Mouse (Mus musculus) monocyte, adult 2 months (primary cell): ENCODE measurements around the gene Slc41a2.
"Not testable (repeated sequence)": the region's sequence is repeated elsewhere in the genome, so short reads cannot be mapped to it uniquely, and the experiment has no call there.

Experiments used
- DNase-seq, 2 experiments: peaks; one replicate each; pipeline ENCODE4 v3.0.0; 2022; ENCODE audit warnings: low spot score in 2 of 2, low read depth in 1 of 2

Gene Slc41a2

DNA sequence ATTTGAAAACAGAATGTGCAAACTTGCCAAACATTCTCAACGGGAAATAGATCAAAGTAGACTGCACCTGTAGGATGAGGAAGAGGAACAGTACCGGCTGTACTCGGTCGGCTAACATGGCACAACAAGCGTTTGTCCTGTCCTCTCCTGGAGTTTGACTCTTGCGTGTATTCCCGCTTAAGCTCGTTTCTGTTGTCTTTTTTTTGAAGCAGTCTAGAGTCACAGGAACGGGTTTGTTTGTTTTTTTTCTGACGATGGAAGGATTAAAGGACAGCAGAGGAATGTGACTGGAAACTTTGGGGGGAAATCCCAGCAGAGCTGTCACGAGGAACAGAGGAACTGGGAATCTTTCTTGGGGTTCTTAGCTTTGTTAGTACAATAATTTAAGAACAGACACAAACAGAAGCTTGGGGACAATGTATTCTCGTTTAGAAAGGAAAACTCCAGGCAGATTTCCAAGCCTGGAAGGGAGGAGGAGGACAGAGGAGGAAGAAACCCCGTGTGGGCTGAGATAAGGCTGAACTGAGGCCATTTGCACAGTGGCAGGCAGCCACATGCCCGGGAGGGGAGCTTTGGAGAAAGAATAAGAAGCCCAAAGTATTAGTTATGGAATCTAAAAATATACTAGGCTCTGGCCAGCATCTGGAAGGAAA is 16.1 kb upstream of the Slc41a2 start:
- DNase-seq: no peak

DNA sequence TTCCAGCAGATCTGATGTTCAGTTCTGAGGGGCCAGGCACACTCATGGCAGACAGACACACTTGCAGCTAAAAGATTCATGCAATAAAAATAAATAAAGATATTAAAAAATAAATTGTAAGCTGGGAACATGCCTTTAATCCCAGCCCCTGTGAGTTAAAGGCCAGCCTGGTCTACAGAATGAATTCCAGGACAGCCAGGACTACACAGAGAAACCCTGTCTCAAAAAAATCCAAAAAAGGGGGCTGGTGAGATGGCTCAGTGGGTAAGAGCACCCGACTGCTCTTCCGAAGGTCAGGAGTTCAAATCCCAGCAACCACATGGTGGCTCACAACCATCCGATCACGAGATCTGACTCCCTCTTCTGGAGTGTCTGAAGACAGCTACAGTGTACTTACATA is 14.1 kb upstream of the Slc41a2 start:
- not testable (repeated sequence) for DNase-seq

DNA sequence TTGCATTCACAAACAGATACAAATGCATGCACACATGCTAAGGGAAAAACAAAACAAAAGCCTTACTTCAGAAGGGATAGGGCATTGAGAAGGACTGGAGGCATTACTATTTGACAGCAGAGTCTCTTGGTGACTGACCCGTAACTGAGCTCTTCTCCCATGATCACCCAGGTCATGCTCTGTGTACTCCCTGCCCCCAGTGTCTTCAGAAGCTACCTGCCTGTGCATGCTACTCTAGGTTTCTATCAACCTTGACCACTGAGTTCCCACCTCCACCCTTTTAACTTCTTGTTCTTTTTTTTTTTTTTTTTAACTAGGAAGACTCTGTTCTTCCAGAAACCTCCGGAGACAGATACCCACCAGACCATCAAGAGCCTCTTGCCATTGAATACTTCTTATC is 13.0 kb upstream of the Slc41a2 start:
- no peak for DNase-seq

DNA sequence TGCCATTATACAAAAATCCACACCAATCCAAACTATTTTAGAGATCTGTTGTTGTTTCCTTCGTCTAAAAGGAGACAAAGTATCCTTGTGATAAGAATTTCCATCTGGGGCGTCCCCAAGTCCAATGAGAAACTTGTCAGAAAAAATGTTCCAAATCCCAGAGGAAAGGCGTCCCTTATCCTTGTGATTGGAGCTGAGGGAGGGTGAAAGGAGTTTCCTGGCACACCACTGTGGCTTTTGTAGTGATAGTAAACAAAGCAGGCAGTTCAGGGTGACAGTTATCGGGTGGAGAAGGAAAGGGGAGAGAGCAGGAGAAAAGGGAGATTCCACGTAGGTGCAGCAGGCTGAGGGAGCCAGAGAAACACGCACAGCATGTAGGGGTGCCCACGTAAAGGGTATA is 9.8 kb upstream of the Slc41a2 start:
- no peak for DNase-seq

DNA sequence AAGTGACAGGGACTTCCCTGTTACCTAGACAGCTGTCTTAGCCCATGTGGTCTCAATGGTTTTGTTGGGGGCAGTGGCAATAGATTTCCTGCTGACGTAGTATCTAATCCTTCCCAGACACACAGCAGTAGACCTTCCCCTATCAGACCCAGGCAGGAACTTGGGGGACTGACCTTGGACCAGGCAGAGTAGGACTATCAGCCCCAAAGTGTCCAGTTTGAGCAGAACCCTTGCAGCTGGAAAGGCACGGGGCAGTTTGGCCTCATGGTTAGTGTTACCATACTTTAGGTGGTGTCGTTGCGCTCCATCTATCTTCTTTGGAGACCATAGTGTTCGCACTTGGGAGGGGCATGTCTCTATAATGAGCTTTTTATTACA is 8.7 kb upstream of the Slc41a2 start:
- DNase-seq: no peak

DNA sequence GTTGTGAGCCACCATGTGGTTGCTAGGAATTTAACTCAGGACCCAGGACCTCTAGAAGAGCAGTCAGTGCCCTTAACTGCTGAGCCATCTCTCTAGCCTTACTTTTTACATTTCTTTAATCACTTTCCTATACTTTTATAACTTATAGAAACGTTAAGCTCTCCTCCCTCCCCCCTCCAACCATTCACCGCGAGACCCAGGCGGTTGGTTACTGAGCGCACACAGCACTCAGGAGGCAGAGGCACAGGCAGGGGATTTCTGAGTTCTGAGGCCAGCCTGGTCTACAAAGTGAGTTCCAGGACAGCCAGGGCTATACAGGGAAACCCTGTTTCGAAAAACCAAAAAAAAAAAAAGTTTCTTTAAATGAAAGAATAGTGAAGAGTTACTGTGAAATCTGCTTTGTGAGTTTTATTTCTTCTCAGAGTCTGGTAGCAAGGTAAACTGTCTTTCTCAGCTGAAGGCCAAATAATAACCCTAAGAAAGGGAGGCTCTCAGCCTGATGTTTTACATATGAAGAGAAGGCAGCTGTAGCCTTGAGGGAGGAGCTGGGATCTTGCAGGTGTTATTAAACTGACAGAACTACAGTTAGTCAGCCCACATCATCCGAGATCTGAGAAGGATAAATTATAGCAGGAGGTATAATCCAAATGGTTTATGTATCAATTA is 8.1 kb upstream of the Slc41a2 start:
- DNase-seq: no peak

DNA sequence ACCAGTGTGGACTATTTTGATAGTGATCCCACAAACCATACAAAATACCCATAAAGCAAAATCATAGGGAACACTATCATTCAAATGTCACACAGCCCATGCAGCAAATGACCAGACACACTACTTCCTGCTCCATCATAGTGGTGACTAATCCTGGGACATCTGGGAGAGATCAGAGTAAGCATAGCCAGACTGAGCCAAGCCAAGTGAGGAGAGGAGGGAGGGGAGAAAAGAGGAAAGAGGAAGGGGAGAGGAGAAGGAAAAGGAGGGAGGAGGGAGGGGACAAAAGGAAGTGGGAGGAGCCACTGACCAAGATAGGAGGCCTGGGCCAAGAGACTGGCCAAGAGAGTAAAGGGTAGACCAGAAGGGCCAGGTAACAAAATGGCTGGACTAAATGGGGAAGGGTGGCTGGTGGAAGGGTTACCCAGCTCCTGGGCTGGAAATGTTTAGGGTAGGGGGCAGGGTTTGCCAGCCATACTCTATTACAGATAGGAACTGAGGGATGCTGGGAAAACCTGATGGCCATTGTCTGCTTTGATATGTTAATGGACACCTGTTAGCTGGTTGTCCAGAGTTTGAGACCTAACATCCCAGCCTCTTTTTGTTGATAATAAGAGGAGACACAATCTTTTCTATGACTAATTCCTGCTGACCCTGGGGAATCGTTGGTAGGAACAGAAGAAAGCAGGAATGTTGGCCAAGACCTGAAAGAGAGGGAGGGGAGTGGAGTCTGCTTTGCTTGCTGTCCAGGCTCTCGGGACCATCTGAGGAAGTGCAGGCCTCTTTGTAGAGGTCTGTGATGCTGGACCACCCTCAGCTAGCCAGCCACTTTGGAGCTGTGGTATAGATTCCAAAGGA is 6.4 kb upstream of the Slc41a2 start:
- no peak for DNase-seq

DNA sequence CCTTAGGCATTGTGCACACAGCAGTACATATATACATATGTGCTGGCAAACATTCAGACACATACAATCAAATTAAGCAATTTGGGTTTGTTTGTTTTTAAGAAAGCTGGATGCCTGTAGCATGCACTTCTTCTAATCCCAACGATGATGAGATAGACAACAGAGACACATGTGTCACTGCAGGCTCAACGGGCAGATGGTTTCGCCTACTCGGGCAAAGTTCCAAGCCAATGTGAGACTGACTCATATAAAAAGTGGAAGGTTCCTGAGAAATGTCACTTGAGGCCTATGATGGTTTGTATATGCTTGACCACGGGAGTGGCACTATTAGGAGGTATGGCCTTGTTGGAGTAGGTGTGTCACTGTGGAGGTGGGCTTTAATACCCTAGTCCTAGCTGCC is 5.5 kb upstream of the Slc41a2 start:
- DNase-seq: no peak

DNA sequence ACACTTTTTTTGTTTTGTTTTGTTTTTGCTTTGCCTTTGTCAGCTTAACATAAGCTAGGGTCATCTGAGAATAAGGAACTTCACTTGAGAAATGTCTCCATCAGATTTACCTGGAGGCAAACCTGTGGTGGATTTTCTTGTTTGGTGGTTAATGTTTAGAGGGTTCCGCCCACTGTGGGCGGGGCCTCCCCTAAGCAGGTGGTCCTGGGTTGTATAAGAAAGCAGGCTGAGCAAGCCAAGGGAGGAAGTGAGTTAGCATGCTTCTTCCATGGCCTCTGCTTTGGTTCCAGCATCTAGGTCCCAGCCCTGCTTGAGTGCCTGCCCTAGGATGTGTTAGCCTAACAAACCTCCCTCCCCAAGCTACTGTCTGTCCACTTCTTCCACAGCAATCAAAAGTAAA is 3.5 kb upstream of the Slc41a2 start:
- DNase-seq: no peak

DNA sequence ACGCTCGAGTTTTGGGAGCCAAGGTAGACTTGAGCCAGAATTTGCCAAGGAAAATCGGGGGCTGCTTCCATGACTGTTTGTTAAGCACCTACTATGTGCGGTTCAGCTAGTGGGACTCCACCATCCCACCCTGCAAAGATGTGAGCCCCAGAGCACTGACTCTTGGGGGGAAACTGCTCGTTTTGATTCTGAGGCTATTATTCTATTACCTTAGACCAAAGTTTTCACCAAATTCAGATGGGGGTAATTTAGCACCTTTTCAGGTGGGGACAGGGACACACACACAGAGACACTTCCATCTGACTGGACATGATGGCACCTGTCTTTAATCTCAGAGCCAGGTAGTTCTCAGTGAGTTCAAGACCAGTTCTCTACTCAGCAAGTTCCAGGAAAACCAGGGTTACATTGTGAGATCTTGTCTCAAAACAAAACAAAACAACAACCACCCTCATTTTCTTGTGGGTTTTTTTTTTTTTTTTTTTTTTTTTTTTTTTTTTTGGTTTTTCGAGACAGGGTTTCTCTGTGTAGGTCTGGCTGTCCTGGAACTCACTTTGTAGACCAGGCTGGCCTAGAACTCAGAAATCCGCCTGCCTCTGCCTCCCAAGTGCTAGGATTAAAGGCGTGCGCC is 403 bp upstream of the Slc41a2 start:
- no peak for DNase-seq

DNA sequence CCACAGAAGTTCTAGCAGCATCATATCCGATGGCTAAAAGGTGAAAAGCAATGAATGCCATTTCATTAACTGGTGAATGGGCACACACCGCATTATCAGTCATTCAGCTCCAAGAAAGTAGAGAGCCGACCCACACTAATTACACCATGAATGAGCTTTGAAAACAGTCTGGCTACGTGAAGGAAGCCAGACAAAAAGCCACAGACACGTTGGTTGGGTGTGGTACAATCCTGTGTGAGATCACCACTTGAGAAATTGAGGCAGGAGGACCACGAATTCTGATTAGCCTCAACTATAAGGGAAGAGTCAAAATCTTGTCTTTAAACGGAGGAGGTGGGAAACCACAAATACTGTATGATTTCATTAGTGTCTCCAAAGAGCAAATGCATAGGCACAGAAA is 1.3 kb downstream of the Slc41a2 start:
- DNase-seq: no peak

DNA sequence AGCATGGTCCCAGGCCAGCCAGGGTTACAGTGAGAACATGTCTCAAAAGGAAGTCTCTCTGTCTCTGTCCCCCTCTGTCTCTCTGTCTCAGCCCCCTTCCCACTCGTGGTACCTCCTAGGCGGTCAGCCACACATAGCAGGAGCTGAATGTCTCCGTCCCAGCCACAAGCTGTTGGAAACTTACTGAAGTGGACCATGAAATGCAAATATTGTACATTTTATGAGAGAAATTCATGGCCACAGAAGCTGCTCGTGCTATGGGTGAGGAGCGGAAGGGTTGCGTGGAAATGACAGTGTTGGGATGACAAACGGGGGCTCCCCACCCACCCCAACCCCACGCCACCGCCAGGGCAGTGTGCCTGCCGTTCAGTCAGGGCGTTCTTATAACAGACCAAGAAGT is 5.1 kb downstream of the Slc41a2 start:
- DNase-seq: no peak

DNA sequence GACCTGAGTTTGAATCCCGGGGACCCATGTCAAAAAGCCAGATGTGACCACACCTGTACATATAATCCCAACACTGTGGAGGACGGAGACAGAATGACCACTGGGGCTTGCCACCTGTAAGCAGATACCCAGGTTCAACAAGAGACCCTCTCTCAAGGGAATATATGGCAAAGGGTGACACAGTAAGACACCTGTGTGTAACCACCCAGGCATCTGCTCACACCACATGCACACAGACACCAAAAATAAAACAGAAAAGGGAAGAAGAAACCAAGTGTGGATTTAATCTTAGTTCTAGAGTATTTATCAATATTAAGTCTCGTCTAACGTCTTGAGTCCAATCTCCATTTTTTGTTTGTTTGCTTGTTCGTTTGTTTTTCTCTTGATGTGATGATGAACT is 5.9 kb downstream of the Slc41a2 start:
- DNase-seq: no peak

DNA sequence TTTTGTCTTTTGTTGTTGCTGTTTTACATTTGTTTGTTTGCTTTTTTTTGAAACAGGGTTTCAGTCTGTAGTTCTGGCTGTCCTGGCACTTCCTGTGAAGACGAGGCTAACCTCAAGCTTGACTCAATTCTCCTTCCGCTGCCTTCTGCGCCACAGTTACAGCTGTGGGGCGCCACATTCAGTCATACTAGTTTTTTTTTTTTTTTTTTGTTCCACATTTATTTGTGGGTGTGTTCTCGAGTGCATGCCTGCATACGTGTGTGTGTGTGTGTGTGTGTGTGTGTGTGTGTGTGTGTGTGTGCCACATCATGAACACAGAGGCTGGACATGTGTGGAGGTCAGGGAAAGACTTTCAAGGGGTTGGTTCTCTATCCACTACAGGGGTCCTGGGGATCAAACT is 7.3 kb downstream of the Slc41a2 start:
- DNase-seq: no peak

DNA sequence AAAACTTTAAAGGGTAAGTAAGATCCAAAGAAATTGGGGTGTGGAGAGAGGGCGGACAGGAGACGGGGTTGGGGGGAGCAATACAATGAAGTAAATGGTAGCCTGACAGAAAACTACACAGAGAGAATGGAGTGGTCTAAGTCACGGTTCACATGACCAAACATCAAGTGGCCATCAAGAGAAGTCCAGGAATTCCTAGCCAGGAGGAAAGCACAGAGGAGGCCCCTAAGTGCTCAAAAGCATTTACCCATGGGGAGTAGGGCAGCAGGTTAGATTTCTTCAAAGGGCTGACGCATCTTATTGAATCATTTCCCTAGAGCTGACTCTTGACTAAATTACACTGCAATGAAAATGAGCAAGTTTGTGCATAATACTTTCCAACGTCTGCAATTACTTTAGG is 8.9 kb downstream of the Slc41a2 start:
- no peak for DNase-seq

DNA sequence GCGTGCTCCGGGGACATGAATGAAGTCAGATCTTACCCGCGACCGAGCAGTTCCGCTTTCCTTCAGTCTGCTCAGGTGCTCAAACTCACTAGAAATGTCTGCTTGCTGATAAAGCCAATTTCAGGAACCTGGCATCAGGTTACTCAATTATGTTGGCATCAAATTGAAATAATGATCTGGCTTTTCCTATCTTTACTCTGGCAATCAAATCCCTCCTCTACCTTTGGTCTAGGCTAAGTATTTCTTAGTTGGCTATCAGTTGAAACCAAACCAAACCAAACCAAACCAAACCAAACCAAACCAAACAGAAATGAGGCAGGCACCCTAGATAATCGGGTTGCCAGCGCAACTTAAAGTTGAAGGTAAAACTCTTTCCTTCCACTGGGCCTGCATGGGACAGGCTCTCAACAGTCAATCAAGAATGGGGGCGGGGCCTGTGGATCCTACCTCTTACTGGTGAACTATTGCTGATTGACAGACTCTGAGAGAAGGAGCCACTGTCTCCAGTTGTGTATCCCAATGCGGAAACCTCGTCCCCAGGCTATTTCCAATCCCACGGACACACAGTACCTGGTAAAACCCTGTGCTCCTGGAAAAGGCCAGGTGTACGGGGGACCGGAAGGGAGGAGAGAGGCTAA is 10.9 kb downstream of the Slc41a2 start:
- DNase-seq: no peak

DNA sequence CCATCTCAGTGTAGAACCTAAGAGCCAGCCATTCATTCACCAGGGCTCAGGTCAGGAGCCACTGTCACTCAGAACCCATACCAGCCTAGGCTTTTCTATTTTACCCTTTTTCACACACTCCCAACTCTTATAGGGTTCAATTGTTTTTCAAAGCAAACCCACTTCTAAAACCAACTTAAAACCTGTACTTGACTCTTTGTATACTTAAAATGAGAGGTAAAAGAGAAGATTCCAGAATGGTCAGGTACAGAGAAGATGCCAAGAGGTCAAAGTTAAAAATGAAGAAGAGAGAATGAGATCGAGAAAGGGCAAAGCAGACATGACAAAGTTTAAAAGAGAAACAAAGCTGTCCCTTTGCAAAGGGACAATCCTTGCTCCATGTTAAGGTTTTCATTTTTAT is 11.8 kb downstream of the Slc41a2 start:
- DNase-seq: no peak

DNA sequence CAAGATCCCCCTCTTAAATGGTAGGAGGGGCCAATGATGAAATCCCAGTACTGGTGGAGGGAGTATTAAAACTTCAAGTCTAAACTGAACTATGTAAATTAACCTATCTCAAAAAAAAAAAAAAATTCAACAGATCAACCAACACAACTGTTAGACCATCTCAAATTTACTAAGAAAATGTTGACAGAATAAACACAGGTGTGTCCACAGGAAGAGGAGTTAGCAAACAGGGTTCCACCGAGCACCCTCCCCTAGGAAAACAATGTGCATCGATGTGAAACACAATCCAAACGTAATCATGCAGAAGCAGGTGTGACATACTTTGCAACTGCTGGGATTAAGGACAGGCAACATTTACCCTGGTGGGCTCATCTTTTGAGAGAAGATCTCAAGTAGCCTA is 12.8 kb downstream of the Slc41a2 start:
- DNase-seq: no peak

DNA sequence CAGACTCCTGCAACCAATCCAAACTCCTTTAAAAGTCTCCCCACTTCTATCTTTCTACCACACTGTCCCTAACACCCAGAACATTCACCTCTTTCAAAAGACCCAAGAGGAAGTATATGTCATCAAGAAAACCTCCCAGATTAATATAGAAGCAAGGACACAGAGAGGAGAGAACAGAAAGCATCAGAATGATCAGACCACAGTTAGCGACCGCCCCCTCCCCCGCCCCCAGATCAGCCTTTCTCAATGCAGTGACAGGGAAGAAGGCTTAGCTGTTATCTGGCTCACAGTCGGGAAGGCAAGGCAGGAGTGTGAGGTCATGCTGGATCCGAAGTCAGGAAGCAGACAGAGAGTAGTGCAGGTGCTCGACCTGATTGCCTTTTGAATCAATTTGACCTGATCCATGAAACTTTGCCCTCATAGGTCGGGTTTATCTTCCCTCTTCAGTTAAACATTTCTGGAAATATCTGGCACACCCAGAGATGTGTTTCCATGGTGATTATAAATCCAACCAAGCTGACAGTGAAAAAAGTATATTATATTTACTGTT is 15.1 kb downstream of the Slc41a2 start:
- DNase-seq: no peak

DNA sequence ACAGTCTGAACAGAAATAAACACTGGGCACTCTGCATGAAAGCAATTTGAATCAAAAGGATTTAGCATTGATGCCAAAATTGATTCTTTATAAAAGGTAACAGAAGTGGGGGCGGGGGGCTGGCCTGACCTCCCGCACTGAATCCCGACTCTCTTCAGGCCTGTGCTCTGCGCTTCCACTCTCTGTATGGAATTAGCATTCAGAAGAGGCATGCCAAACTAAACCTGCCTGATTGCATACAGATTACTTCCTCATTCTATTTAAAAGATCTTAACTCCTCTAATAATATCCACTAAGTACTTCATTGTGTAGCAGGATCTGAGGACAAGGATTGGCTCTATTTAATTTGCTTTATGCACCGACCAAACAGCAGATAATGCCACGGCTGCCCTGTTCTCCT is 16.2 kb downstream of the Slc41a2 start:
- DNase-seq: no peak

DNA sequence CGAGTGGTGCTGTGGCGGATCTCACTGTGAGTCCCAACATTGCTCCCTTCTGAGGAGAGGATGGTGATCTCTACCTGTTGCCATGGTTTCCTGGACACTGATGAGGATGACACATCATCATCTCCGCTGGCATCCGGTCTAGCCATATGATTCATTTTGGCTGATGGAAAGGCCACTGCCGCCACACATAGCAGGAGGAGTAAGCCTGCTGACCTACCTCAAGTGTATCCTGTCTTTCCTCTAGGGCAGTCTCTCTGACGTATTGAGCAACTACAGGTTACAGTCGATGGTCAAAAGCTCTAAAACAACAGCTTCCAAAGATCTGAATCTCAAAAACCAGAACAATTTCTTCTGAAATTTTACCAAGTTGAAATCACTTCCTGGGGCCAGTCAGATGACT is 16.8 kb downstream of the Slc41a2 start:
- no peak for DNase-seq
